1 mouse cellular context compared by ENCODE assay signal in genomic region chr16:91588703-91589102, GRCm38 (mm10).
TF ChIP-seq lines count a peak whose summit lies in the region.

No protein-coding gene starts in this region.

TF ChIP-seq in MEL, 35 proteins besides CTCF, POLR2A, EP300 and RAD21 (continued from another document):
- no peak for TF ChIP-seq TAL1 (IDR thresholded peaks at IDR 0.05; ENCODE audit: low read length)
- TF ChIP-seq E2F4 (IDR thresholded peaks at IDR 0.05; ENCODE audit: borderline replicate concordance, low read depth, low read length): no peak
- TF ChIP-seq TCF12 (IDR thresholded peaks at IDR 0.05; ENCODE audit: low read depth, low read length): no peak
- peak; percentile 76 for TF ChIP-seq ZNF384 (IDR thresholded peaks at IDR 0.05; ENCODE audit: low read depth, low read length)
- no peak for TF ChIP-seq ELF1 (IDR thresholded peaks at IDR 0.05; ENCODE audit: low read depth, low read length)
